ENCODE assay signal across 12 mouse cellular contexts in genomic region chr2:103423884-103424283, GRCm38 (mm10). TPM values are rescaled to one million over a fixed set of nuclear protein-coding genes. Genes with fewer than 3 reads are reported as not detected.
DNase-seq lines count a peak whose midpoint lies in the region; ATAC-seq and TF ChIP-seq lines count a peak whose summit lies in the region.
"Had no signal": no experiment of that assay in that cellular context is flagged by ENCODE, and none has a peak within 500 bp of the region (broad histone marks: within the 10 kb centered on the region; RNA-seq: fewer than 3 reads in every experiment).

No protein-coding gene starts in this region.

- 73% methylated on average over 12 of the region's 12 CpGs for WGBS in heart, embryonic 10.5 days
- WGBS in heart, adult 2 months: 77% methylated on average over 12 of the region's 12 CpGs
- WGBS in lung, postnatal 0 days: 42% methylated on average over 12 of the region's 12 CpGs
- 51% methylated on average over 12 of the region's 12 CpGs for WGBS in stomach, postnatal 0 days

- no peak overlapping the region for H3K4me3 ChIP-seq in heart, embryonic 10.5 days
- no peak overlapping the region for H3K4me3 ChIP-seq in heart, adult 2 months
- peak overlapping the region; percentile 25 for H3K4me3 ChIP-seq in lung, postnatal 0 days (ENCODE audit: low read depth, low read length)
- H3K4me3 ChIP-seq in stomach, postnatal 0 days (ENCODE audit: low read depth, low read length): peak overlapping the region; percentile 20
- H3K4me3 ChIP-seq: layer of hippocampus, adult 2 months had no signal

- H3K36me3 ChIP-seq in heart, embryonic 10.5 days: no peaks in the 10 kb centered on the region
- H3K36me3 ChIP-seq in heart, adult 2 months (ENCODE audit: control insufficient read depth, insufficient read depth, low read length): no peaks in the 10 kb centered on the region
- H3K36me3 ChIP-seq in lung, postnatal 0 days (ENCODE audit: insufficient read depth, low read length): no peaks in the 10 kb centered on the region
- H3K36me3 ChIP-seq in stomach, postnatal 0 days (ENCODE audit: control insufficient read depth, insufficient read depth, low read length): no peaks in the 10 kb centered on the region

- no peak overlapping the region for H3K9ac ChIP-seq in heart, adult 2 months (ENCODE audit: low read depth, low read length)
- H3K9ac ChIP-seq in lung, postnatal 0 days (replicated peaks; ENCODE audit: low read depth): peak overlapping the region; percentile 34
- H3K9ac ChIP-seq in stomach, postnatal 0 days (ENCODE audit: low read length): no peak overlapping the region

- H3K79me2 ChIP-seq in heart, adult 2 months (replicated peaks; ENCODE audit: control insufficient read depth, insufficient read depth, low read length): no peaks in the 10 kb centered on the region

- H3K4me2 ChIP-seq in lung, postnatal 0 days (replicated peaks; ENCODE audit: low read depth, low read length): peak overlapping the region; percentile 46
- peak overlapping the region; percentile 38 for H3K4me2 ChIP-seq in stomach, postnatal 0 days (replicated peaks; ENCODE audit: low read depth)

- peak overlapping the region; percentile 24; the same call in 1 of the 2 replicates for H3K27ac ChIP-seq in heart, embryonic 10.5 days
- no peak overlapping the region for H3K27ac ChIP-seq in heart, adult 2 months
- peak overlapping the region; percentile 84 for H3K27ac ChIP-seq in lung, postnatal 0 days (ENCODE audit: low read length)
- H3K27ac ChIP-seq in stomach, postnatal 0 days (replicated peaks): no peak overlapping the region
- H3K27ac ChIP-seq: layer of hippocampus, adult 2 months had no signal

- no peaks in the 10 kb centered on the region for H3K9me3 ChIP-seq in heart, embryonic 10.5 days
- no peaks in the 10 kb centered on the region for H3K9me3 ChIP-seq in lung, postnatal 0 days (ENCODE audit: low read length)
- H3K9me3 ChIP-seq in stomach, postnatal 0 days (ENCODE audit: control insufficient read depth, low read length): no peaks in the 10 kb centered on the region

- peak; percentile 59 for ATAC-seq in lung, postnatal 0 days
- peak; percentile 65; the same call in 1 of the 2 replicates for ATAC-seq in stomach, postnatal 0 days (ENCODE audit: low FRiP score, low TSS enrichment)

- intact Hi-C loops in heart, adult 2 months (cut with DNase I): loop anchor here (5.0 to 10.0 kb wide), 2 partner anchors 337 to 739 kb away; no protein-coding TSS in a partner anchor

- DNase-seq in heart, embryonic 10.5 days (ENCODE audit: low spot score): no peak
- DNase-seq in heart, adult 2 months: no peak
- peak; percentile 52 for DNase-seq in urinary bladder, postnatal 14 days (ENCODE audit: low spot score)
- DNase-seq in urinary bladder, postnatal 4 days (ENCODE audit: low spot score in 2 of 2): no peak
- peak; percentile 69 for DNase-seq in lung, postnatal 0 days (ENCODE audit: low spot score)
- peak; percentile 32 for DNase-seq in stomach, postnatal 0 days (ENCODE audit: low spot score)
- no peak for DNase-seq in left cerebral cortex, adult 8-10 months (ENCODE audit: low spot score in 2 of 2)
- DNase-seq in frontal cortex, postnatal 36 days (ENCODE audit: low spot score in 2 of 2): no peak

- H3K27me3 ChIP-seq in heart, embryonic 10.5 days (ENCODE audit: insufficient read depth, poor library complexity, severe bottlenecking): no peaks in the 10 kb centered on the region
- no peaks in the 10 kb centered on the region for H3K27me3 ChIP-seq in heart, adult 2 months (ENCODE audit: control insufficient read depth, insufficient read depth, low read length)
- H3K27me3 ChIP-seq in lung, postnatal 0 days (replicated peaks; ENCODE audit: insufficient read depth, low read length): no peaks in the 10 kb centered on the region
- no peaks in the 10 kb centered on the region for H3K27me3 ChIP-seq in stomach, postnatal 0 days (ENCODE audit: control insufficient read depth, insufficient read depth, low read length)

- no peak for TF ChIP-seq POLR2A in heart, adult 2 months (IDR thresholded peaks at IDR 0.05; ENCODE audit: insufficient read depth, low read depth, low read length)

- no peak for TF ChIP-seq EP300 in heart, adult 2 months (IDR thresholded peaks at IDR 0.05; ENCODE audit: insufficient read depth, low read depth, low read length)
- TF ChIP-seq EP300 in lung, postnatal 0 days (IDR thresholded peaks at IDR 0.05): no peak
- no peak for TF ChIP-seq EP300 in stomach, postnatal 0 days (optimal IDR thresholded peaks at IDR 0.05)

- TF ChIP-seq CTCF in heart, adult 2 months (IDR thresholded peaks at IDR 0.05): no peak
- no peak for TF ChIP-seq CTCF in lung, postnatal 0 days (IDR thresholded peaks at IDR 0.05)
- TF ChIP-seq CTCF in stomach, postnatal 0 days (IDR thresholded peaks at IDR 0.05; ENCODE audit: low read depth): no peak

- peaks cover 21% of the 10 kb centered on the region; the same call in 1 of the 2 replicates for H3K4me1 ChIP-seq in heart, embryonic 10.5 days
- no peaks in the 10 kb centered on the region for H3K4me1 ChIP-seq in heart, adult 2 months (ENCODE audit: control insufficient read depth, insufficient read depth, low read length)
- no peaks in the 10 kb centered on the region for H3K4me1 ChIP-seq in lung, postnatal 0 days (ENCODE audit: insufficient read depth, low read depth, low read length)
- no peaks in the 10 kb centered on the region for H3K4me1 ChIP-seq in stomach, postnatal 0 days (replicated peaks; ENCODE audit: control insufficient read depth, insufficient read depth)

RNA-seq across cellular contexts. Expression of gene Elf5, which starts 12.4 kb away (rescaled TPM):
- polyA plus RNA-seq in heart, embryonic 10.5 days (2016; fragmentation: Nextera tagmentation; extraction: Ambion mirVana): not detected in 2 replicates
- not detected for total RNA-seq in heart, adult 2 months (2021)
- 0.33 TPM in 1 of 2 replicates, not detected in the other for polyA plus RNA-seq in heart, adult 2 months (2012; rRNA removed)
- 9.9 and 14.5 TPM in 2 replicates for polyA plus RNA-seq in lung, postnatal 0 days (2015; fragmentation: Nextera tagmentation; extraction: Ambion mirVana)
- polyA plus RNA-seq in stomach, postnatal 0 days (2015; fragmentation: Nextera tagmentation; extraction: Ambion mirVana): 14.2 and 14.4 TPM in 2 replicates
- 1 to 10 TPM in 3 of 4 experiments, under 1 TPM in 1; 1.00 to 1.4 (median 1.1) TPM for total RNA-seq in left cerebral cortex, adult 8-10 months (2022)
- total RNA-seq: megakaryocyte progenitor cell, adult 5-6 weeks had no signal
- polyA plus RNA-seq: hindbrain, embryonic 16.5 days; neural tube, embryonic 14.5 days had no signal

Comparison
In these comparisons a context has a peak if more than half of its experiments do, and no peak if none do; other contexts are left out.
1. DNase-seq: peak in urinary bladder, postnatal 14 days (single experiment), lung, postnatal 0 days (single experiment) and stomach, postnatal 0 days (single experiment); none in heart, embryonic 10.5 days (single experiment), heart, adult 2 months (0 of 2), urinary bladder, postnatal 4 days (0 of 2), left cerebral cortex, adult 8-10 months (0 of 2) and frontal cortex, postnatal 36 days (0 of 2).
2. H3K27ac ChIP-seq: peak in heart, embryonic 10.5 days (single experiment) and lung, postnatal 0 days (single experiment); none in heart, adult 2 months (single experiment) and stomach, postnatal 0 days (single experiment).
3. H3K4me3 ChIP-seq: peak in lung, postnatal 0 days (single experiment) and stomach, postnatal 0 days (single experiment); none in heart, embryonic 10.5 days (single experiment) and heart, adult 2 months (single experiment).